Mouse (Mus musculus): ENCODE data around the gene Gimap1.

The Gimap1 gene

GRCm38 (mm10) chr6:48738961-48739779 is at the start of gene Gimap1:
Gimap1 (plus strand) TSS chr6:48739054.
- no peak for DNase-seq (ENCODE audit: low read depth)

GRCm38 (mm10) chr6:48689320-48689719 is 49.5 kb upstream of the Gimap1 start:
- no peak for DNase-seq (ENCODE audit: low read depth)

GRCm38 (mm10) chr6:48692962-48693361 is 45.9 kb upstream of the Gimap1 start:
- DNase-seq (ENCODE audit: low read depth), result no peak

DNA sequence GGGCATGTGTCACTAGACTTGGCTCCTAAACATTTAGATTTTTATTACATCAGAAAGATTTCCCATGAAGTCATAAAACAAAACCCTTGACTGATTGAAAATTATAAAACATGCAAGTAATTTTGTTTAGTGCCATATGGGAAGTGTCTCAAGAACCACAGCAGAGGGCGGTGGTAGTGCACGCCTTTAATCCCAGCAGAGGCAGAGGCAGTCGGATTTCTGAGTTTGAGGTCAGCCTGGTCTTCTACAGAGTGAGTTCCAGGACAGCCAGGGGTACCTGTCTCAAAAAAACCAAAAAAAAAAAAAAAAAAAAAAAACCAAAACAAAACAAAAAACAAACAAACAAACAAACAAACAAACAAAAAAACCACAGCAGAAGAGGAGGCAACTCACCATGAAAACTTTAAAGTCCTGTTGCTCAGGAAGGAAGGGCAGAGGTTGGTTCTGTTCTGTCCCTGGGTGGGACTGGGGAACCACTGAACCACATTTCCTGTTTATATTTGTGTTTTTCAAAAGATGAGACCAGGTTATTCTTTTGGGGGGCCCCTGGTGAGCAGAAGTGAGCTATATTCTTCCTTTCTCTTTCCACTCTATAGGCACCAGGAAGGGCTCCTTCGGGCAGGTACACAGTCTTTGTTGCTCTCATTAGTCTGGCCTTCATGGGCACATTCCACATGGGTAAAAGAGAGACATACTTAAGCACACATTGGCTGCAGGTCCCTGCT is 41.9 kb upstream of the Gimap1 start:
- no peak for DNase-seq (ENCODE audit: low read depth)

GRCm38 (mm10) chr6:48697555-48697930 is 41.3 kb upstream of the Gimap1 start:
- DNase-seq (ENCODE audit: low read depth), result no peak

GRCm38 (mm10) chr6:48698066-48698856 is 40.6 kb upstream of the Gimap1 start:
- no peak for DNase-seq (ENCODE audit: low read depth)

- DNase-seq (ENCODE audit: low read depth), result no peak
Measured at GRCm38 (mm10) chr6:48698888-48699287, 40.0 kb upstream of the Gimap1 start.

GRCm38 (mm10) chr6:48700251-48701075 is 38.4 kb upstream of the Gimap1 start:
- DNase-seq (ENCODE audit: low read depth), result no peak

GRCm38 (mm10) chr6:48702146-48702545 is 36.7 kb upstream of the Gimap1 start:
- DNase-seq (ENCODE audit: low read depth), result no peak

- no peak for DNase-seq (ENCODE audit: low read depth)
Measured at GRCm38 (mm10) chr6:48702601-48703000, 36.3 kb upstream of the Gimap1 start.

DNA sequence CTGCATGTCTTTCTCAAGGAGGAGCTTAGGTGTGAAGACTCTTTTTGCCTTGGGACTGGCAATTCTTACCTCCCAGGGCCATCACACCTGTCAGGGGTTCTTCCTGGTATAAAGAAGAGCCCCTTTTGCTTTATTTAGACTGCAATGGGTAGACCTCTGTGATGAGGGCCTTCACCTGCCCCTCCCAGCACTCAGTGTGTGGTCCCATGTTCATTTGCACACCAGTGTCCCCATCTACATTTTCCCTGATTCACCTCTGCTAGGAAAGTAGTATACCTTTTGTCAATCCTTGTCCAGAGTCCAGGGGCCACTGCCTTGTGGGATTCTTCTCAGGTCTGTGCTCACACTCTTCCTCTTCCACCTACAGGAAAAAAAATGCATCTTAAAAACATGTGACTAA is 34.7 kb upstream of the Gimap1 start:
- DNase-seq (ENCODE audit: low read depth), result no peak

DNA sequence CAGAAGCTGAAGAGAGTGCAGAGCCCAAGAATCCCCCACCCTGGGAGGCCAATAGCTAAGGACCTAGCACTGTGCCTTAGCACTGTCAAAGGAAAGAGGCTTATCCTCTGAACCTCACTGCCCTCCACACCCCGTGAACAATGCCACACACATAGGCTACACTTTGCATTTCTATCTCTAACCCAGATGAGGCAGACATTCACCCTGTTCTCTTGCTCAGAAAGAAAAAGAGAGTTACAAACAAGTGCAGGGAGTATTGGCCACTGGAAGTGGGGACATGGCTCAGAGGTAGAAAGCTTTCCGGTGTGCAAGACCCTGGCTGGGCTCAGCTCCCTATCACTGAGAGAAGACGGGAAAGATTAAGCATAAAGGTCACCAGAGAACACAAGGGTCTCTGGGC is 32.7 kb upstream of the Gimap1 start:
- DNase-seq (ENCODE audit: low read depth), result no peak

GRCm38 (mm10) chr6:48718455-48718854 is 20.4 kb upstream of the Gimap1 start, which contains the start of the genes Gm28053 and Gimap7:
Gm28053 (plus strand) TSS chr6:48718607.
Gimap7 (plus strand) TSS chr6:48718621.
- DNase-seq (ENCODE audit: low read depth), result no peak

GRCm38 (mm10) chr6:48720326-48720725 is 18.5 kb upstream of the Gimap1 start:
- no peak for DNase-seq (ENCODE audit: low read depth)

DNA sequence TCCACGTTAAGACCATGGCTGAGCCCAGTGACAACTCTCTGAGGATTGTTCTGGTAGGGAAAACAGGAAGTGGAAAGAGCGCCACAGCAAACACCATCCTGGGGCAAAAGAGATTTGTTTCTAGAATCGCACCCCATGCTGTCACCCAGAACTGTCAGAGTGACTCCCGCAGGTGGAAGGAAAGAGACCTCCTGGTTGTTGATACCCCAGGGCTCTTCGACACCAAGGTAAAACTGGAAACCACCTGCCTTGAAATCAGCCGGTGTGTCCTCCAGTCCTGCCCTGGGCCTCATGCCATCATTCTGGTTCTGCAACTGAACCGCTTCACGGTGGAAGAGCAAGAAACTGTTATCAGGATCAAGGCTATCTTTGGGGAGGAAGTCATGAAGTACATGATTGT is 15.4 kb upstream of the Gimap1 start:
- no peak for DNase-seq (ENCODE audit: low read depth)

DNA sequence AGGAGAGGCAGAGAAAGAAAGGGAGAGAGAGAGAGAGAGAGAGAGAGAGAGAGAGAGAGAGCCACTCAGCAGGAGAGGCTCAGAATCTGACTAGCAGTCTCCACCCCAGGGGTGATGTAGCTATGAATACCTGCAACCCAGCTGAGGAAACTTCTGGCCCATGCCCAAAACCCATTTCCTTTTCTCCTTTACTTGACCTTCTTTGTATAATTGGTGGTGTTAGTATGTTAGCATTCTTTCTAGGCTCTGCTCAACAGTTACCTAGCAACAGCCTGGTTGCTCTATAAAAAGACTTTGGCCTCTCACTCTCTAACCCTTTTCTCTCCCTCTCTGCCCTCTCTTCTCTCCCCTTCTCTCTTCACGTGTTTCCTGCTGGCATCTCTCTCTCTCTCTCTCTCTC is 13.4 kb upstream of the Gimap1 start:
- DNase-seq (ENCODE audit: low read depth), result no peak

DNA sequence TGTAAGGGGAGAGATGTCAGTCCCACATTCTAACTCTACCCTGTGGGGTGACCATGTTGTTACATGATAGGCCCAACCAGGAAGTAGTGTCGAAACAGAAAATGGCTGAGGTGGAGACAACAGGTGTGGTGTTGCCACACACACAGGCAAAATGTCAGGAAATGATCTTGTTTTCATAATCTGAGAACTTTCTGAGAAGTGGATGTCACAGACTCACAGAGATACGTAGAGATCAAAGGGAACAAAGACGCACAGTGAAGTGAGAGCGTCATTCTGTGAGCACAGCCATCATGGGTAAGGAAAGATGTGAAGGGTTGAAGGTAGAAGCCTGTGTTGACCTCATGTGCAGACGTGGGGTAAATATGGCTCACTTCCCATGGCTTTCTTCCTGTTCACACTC is 11.1 kb upstream of the Gimap1 start:
- no peak for DNase-seq (ENCODE audit: low read depth)

DNA sequence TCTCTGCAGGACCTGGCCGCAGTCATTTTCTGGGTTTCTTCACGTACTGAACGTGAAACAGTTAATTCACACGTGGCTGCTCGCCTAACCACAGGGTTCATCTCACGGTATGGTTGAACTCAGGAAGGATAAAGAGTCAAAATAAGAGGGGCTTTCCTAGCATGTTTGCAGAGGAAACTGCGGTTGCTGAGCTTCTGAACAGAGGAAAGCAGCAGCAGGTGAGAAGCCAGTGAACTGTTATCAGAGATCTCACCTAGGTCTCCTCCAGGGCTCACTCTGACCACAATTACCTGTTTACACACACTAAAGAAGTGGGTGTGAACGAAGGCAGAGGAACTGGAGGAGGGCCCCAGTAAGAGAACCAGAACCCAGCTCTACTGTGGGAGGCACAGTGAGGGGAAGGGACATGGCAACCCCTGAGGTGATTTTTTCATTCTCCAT is 6.0 kb upstream of the Gimap1 start:
- DNase-seq (ENCODE audit: low read depth), result no peak

DNA sequence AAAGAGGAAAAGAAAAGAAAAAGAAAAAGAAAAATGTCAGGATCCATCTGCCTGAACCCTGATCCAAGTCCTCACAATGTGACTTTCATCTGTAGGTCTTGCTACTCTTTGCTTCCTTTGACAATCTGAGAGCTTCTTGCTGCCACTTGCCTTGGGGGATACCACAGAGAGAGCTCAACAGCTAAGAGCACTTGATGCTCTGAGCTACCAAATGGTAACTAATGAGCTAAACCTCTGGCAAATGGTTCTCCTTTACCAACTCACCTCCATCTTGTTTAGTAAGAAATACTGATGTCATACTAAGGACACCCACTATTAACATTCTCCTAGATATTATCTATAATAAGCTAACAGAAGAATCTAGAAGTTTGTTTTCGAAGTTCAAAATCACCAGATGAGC is 5.2 kb upstream of the Gimap1 start:
- DNase-seq (ENCODE audit: low read depth), result no peak

GRCm38 (mm10) chr6:48737053-48737452 is 1.8 kb upstream of the Gimap1 start:
- DNase-seq (ENCODE audit: low read depth), result no peak

DNA sequence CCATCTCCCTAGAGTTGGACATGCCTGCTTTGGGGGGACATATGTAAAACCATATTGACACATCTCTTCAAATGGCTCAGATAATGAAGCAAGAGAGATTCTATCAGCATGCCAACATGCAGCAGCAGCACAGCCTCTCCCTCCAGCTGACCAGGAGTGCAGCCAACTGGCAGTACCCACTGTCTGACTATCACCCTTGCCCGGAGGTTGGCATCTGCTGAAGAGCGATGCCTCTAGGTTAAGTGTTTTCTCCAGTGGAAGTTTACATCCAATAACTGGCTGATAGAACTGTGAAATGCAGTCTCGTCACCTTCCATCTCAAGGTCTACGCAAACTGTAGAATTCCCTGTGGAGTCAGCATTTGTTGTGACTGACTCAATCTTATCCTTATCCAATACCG is 1.2 kb upstream of the Gimap1 start:
- DNase-seq (ENCODE audit: low read depth), result no peak

DNA sequence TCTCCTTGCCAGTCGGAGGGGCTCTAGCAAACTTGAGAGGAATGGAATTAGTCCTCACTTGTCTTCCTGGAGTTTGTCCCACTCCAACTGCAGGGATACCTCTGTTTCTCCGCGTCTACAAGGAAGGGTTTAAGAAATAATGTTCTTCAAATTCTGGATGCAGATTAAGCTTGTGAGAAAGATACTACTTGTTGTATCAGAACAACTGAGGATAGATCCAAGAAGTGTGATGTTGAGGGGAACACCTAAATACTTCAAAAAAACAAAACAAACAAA is 864 bp downstream of the Gimap1 start:
- no peak for DNase-seq (ENCODE audit: low read depth)
